In the genomic region with DNA sequence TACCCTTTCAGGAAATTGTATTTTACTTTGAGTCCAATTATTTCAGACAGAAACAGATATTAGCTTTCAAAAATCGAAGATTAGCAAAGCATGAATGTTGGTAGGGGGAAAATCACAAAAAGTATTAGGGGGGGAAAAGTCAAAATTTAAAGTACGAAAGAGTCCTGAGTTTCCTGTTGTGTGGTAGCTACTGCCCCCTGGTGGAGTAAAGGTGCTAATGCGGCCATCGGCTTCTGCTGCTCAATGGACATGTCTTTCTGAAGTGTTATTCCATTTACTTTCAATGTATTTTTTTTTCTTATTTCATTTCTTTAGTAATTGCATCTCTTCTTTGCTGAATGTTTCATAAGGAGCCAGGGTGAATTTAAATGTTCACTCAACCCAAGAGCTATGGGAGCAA, we compare ENCODE assay signal across 10 mouse cellular contexts.
A peak's percentile ranks its signal among the peaks of the same experiment; 100 is the strongest.
DNase-seq lines count a peak whose midpoint lies in the region; TF ChIP-seq lines count a peak whose summit lies in the region.
"Had no signal": no experiment of that assay in that cellular context is flagged by ENCODE, and none has a peak within 500 bp of the region (broad histone marks: within the 10 kb centered on the region; RNA-seq: fewer than 3 reads in every experiment).

No protein-coding gene starts in this region.

- no peak overlapping the region for H3K9ac ChIP-seq in heart, adult 2 months (ENCODE audit: low read depth, low read length)
- H3K9ac ChIP-seq: embryonic facial prominence, embryonic 13.5 days; neural tube, embryonic 12.5 days had no signal

- TF ChIP-seq POLR2A in heart, adult 2 months (IDR thresholded peaks at IDR 0.05; ENCODE audit: insufficient read depth, low read depth, low read length): no peak

- no peak for TF ChIP-seq EP300 in heart, adult 2 months (IDR thresholded peaks at IDR 0.05; ENCODE audit: insufficient read depth, low read depth, low read length)

- H3K36me3 ChIP-seq in heart, adult 2 months (ENCODE audit: control insufficient read depth, insufficient read depth, low read length): no peaks in the 10 kb centered on the region
- H3K36me3 ChIP-seq: embryonic facial prominence, embryonic 13.5 days; neural tube, embryonic 12.5 days had no signal

- H3K4me1 ChIP-seq in heart, adult 2 months (ENCODE audit: control insufficient read depth, insufficient read depth, low read length): no peaks in the 10 kb centered on the region
- H3K4me1 ChIP-seq: embryonic facial prominence, embryonic 13.5 days; neural tube, embryonic 12.5 days had no signal

- no peaks in the 10 kb centered on the region for H3K79me2 ChIP-seq in heart, adult 2 months (replicated peaks; ENCODE audit: control insufficient read depth, insufficient read depth, low read length)

- 9% methylated on average over 4 of the region's 4 CpGs for WGBS in heart, adult 2 months
- 18% methylated on average over 4 of the region's 4 CpGs for WGBS in large intestine, adult 2 months

- H3K27ac ChIP-seq in heart, adult 2 months: no peak overlapping the region
- no peak overlapping the region for H3K27ac ChIP-seq in gastrocnemius, adult 2 months
- H3K27ac ChIP-seq: embryonic facial prominence, embryonic 13.5 days; neural tube, embryonic 12.5 days had no signal

- no peak overlapping the region for H3K4me3 ChIP-seq in heart, adult 2 months
- H3K4me3 ChIP-seq in gastrocnemius, adult 2 months: peak overlapping the region; percentile 43
- H3K4me3 ChIP-seq: embryonic facial prominence, embryonic 13.5 days; neural tube, embryonic 12.5 days had no signal

- no peaks in the 10 kb centered on the region for H3K27me3 ChIP-seq in heart, adult 2 months (ENCODE audit: control insufficient read depth, insufficient read depth, low read length)
- H3K27me3 ChIP-seq: embryonic facial prominence, embryonic 13.5 days; neural tube, embryonic 12.5 days had no signal

- peak; percentile 24 to 55 for DNase-seq in heart, adult 2 months
- no peak for DNase-seq in heart, adult 11 months
- DNase-seq in ES-CJ7 (ENCODE audit: low read depth, low spot score): peak; percentile 58
- peak; percentile 29 for DNase-seq in cerebellum, adult 8-10 months
- DNase-seq in gastrocnemius, adult 2 months: peak; percentile 54
- peak; percentile 11 for DNase-seq in large intestine, adult 2 months (ENCODE audit: low read depth, low spot score)
- peak; percentile 54 for DNase-seq in lung, postnatal 10 days
- DNase-seq in spleen, postnatal 10 days (ENCODE audit: low spot score in 2 of 2): peak; percentile 10 to 61

- peak; percentile 98 for TF ChIP-seq CTCF in heart, adult 2 months (IDR thresholded peaks at IDR 0.05)
- TF ChIP-seq CTCF in gastrocnemius, adult 2 months (IDR thresholded peaks at IDR 0.05): peak; percentile 98

- intact Hi-C loops in heart, adult 2 months (cut with DNase I): loop anchor here (5.0 kb wide), 1 partner anchor 1120 kb away; no protein-coding TSS in a partner anchor
- intact Hi-C loops in gastrocnemius, adult 2 months (cut with DNase I): loop anchor here (5.0 kb wide), 1 partner anchor 1120 kb away; no protein-coding TSS in a partner anchor
